9 mouse cellular contexts compared by ENCODE assay signal in the genomic region with DNA sequence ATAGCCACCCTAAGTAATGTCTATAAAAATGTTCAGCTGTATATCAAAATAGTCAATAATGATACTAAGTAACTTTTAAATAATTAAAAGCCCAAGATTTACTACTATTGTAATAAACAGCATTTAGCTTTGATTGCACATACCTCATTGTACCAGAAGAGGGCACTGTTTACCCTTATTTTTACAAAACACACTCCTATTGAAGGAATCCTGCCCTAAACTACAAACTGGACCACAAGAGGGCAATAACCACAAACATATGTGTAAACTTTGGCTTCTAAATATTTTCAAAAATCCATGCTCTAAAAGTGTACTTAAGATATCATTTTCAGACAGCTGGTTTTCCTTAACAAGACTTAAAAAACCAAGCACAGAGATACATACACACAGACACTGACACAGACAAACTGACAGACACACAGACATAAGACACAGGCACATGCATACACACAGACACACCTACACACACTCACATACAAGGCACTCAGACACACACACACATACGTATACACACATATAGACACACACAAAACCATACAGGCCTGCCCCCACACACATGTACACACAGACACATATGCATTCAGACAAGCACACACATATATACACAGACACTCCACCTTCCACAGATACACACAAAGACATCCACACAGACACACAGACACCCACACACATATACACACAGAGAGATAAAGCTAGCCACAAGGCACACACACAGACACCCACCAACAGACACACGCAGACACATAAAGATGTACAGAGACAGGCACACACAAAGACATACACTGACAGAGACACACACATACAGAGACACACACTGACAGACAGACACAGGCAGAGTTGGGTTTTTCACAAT. TPM values are rescaled to one million over a fixed set of nuclear protein-coding genes. Genes with fewer than 3 reads are reported as not detected.
DNase-seq lines count a peak whose midpoint lies in the region; TF ChIP-seq lines count a peak whose summit lies in the region.
"Had no signal": no experiment of that assay in that cellular context is flagged by ENCODE, and none has a peak within 500 bp of the region (broad histone marks: within the 10 kb centered on the region; RNA-seq: fewer than 3 reads in every experiment).

No protein-coding gene starts in this region.

- no peaks in the 10 kb centered on the region for H3K9me3 ChIP-seq in ES-E14 (ENCODE audit: control insufficient read depth, insufficient read depth, low read depth, low read length)
- H3K9me3 ChIP-seq: heart, embryonic 13.5 days had no signal

- 72% methylated on average over 2 of the region's 2 CpGs for WGBS in cerebellum, adult 2 months

- no peak overlapping the region for H3K4me3 ChIP-seq in ES-E14 (ENCODE audit: insufficient read depth in 1 of 2, low read depth in 1 of 2, low read length in 2 of 2, poor library complexity in 1 of 2, severe bottlenecking in 1 of 2)
- no peak overlapping the region for H3K4me3 ChIP-seq in cerebellum, adult 2 months (replicated peaks; ENCODE audit: insufficient read depth, low read depth, low read length)
- H3K4me3 ChIP-seq: heart, embryonic 13.5 days had no signal

- TF ChIP-seq POLR2A in cerebellum, adult 2 months (IDR thresholded peaks at IDR 0.05; ENCODE audit: borderline replicate concordance, insufficient read depth, low read length), result no peak

- H3K27me3 ChIP-seq in cerebellum, adult 2 months (ENCODE audit: control insufficient read depth, insufficient read depth, low read length), result no peaks in the 10 kb centered on the region
- H3K27me3 ChIP-seq: heart, embryonic 13.5 days had no signal

- in situ Hi-C loops in ES-E14 (cut with MboI; ENCODE audit: low sequenced_read_pairs in 2 of 2, unreplicated experiment in 2 of 2), result no loop called here

- H3K27ac ChIP-seq in ES-E14 (ENCODE audit: insufficient read depth, low read depth, low read length, poor library complexity, severe bottlenecking), result no peak overlapping the region
- H3K27ac ChIP-seq in cerebellum, adult 2 months (ENCODE audit: insufficient read depth, low read length), result no peak overlapping the region
- H3K27ac ChIP-seq: heart, embryonic 13.5 days had no signal

- peak; percentile 59 for TF ChIP-seq CTCF in cerebellum, adult 2 months (IDR thresholded peaks at IDR 0.05; ENCODE audit: borderline replicate concordance, insufficient read depth, low read depth, low read length)

- H3K9ac ChIP-seq in ES-E14 (ENCODE audit: insufficient read depth, low read depth, low read length, poor library complexity, severe bottlenecking), result no peak overlapping the region
- H3K9ac ChIP-seq: heart, embryonic 13.5 days had no signal

- H3K36me3 ChIP-seq in ES-E14 (ENCODE audit: control insufficient read depth, insufficient read depth, low read length, poor library complexity, severe bottlenecking), result no peaks in the 10 kb centered on the region
- H3K36me3 ChIP-seq: heart, embryonic 13.5 days had no signal

- no peaks in the 10 kb centered on the region for H3K4me1 ChIP-seq in ES-E14 (ENCODE audit: control insufficient read depth in 2 of 2, insufficient read depth in 2 of 2, low read length in 2 of 2, poor library complexity in 1 of 2)
- no peaks in the 10 kb centered on the region; the same call in 1 of the 2 replicates for H3K4me1 ChIP-seq in cerebellum, adult 2 months (ENCODE audit: control insufficient read depth, insufficient read depth, low read length)
- H3K4me1 ChIP-seq: heart, embryonic 13.5 days had no signal

- intact Hi-C loops in heart, postnatal 10 days (cut with DNase I), result loop anchor here (1.0 to 5.0 kb wide), 3 partner anchors 65 to 241 kb away; no protein-coding TSS in a partner anchor
- intact Hi-C loops in left cerebral cortex, postnatal 4 days (cut with DNase I), result loop anchor here (5.0 kb wide), 1 partner anchor 66 kb away; the partner anchor contains the start of gene Fam69a

- peak; percentile 86 for DNase-seq in layer of hippocampus, adult 9-10 months (ENCODE audit: low spot score)
- no peak for DNase-seq in layer of hippocampus, postnatal 36 days
- DNase-seq in ES-E14 (ENCODE audit: low read depth, low spot score), result peak; percentile 38
- peak in 1 of 2 experiments; percentile 79 for DNase-seq in cerebellum, adult 2 months
- DNase-seq in heart, postnatal 10 days, result peak; percentile 69 to 79
- DNase-seq in left cerebral cortex, postnatal 4 days, result peak; percentile 11
- DNase-seq in naive thymus-derived CD4-positive, alpha-beta T cell, adult 2 months (ENCODE audit: low read depth), result peak; percentile 92
- DNase-seq in gastrocnemius, postnatal 25 days, result no peak

TF ChIP-seq in ES-E14, 5 proteins besides CTCF, POLR2A, EP300 and RAD21:
- TF ChIP-seq ZC3H11A (IDR thresholded peaks at IDR 0.05; ENCODE audit: borderline replicate concordance, low read depth, low read length), result 0 out of 2 replicates have a peak, but pooled peaks have one; percentile 86
- TF ChIP-seq MAFK (IDR thresholded peaks at IDR 0.05; ENCODE audit: insufficient read depth, low read depth, low read length), result no peak

RNA-seq across cellular contexts. Expression of gene Rpl5, which starts 21.3 kb away (rescaled TPM):
- total RNA-seq in layer of hippocampus, postnatal 36 days (2021), result 10 to 100 TPM; 71.3 to 78.0 TPM
- total RNA-seq in ES-E14 (2012; rRNA removed), result 752 and 756 TPM in 2 replicates
- 75.5 and 81.9 TPM in 2 replicates for polyA plus RNA-seq in cerebellum, adult 2 months (2012; rRNA removed)
- total RNA-seq in heart, postnatal 10 days (2021), result 10 to 100 TPM; 54.4 to 56.2 TPM
- total RNA-seq in left cerebral cortex, postnatal 4 days (2021), result 100 to 1,000 TPM; 147 to 148 TPM
- 10 to 100 TPM; 29.8 to 35.7 TPM for total RNA-seq in gastrocnemius, postnatal 25 days (2021)

RNA-seq across cellular contexts. Expression of gene Evi5, which starts 46.7 kb away (rescaled TPM):
- 10 to 100 TPM; 57.9 to 58.4 TPM for total RNA-seq in layer of hippocampus, postnatal 36 days (2021)
- 35.8 and 44.1 TPM in 2 replicates for total RNA-seq in ES-E14 (2012; rRNA removed)
- polyA plus RNA-seq in cerebellum, adult 2 months (2012; rRNA removed), result 37.2 and 37.6 TPM in 2 replicates
- 10 to 100 TPM; 38.8 to 39.6 TPM for total RNA-seq in heart, postnatal 10 days (2021)
- total RNA-seq in left cerebral cortex, postnatal 4 days (2021), result 10 to 100 TPM; 69.0 to 75.8 TPM
- total RNA-seq in gastrocnemius, postnatal 25 days (2021), result 10 to 100 TPM; 13.2 to 13.6 TPM

Comparison
In these comparisons a context has a peak if more than half of its experiments do, and no peak if none do; other contexts are left out.
1. DNase-seq: peak in layer of hippocampus, adult 9-10 months (single experiment), ES-E14 (single experiment), heart, postnatal 10 days (2 of 2), left cerebral cortex, postnatal 4 days (single experiment) and naive thymus-derived CD4-positive, alpha-beta T cell, adult 2 months (single experiment); none in layer of hippocampus, postnatal 36 days (0 of 2) and gastrocnemius, postnatal 25 days (single experiment).